Mouse (Mus musculus) hindbrain, embryonic 13.5 days (tissue): ENCODE measurements around the gene P2ry12. TPM values are rescaled to one million over a fixed set of nuclear protein-coding genes. Genes with fewer than 3 reads are reported as not detected.

Source experiments
- ATAC-seq: fragments of 200-750 bp; cut with Nextera tagmentation; 2 replicates; pipeline ENCODE4 v1.8.0; 2017; ENCODE audit warnings: moderate TSS enrichment; ENCODE audit not compliant: low FRiP score
- H3K27ac ChIP-seq: fragments of 300-500 bp; sonication (generic); 2 replicates; pipeline ENCODE4 v1.5.1; 2015; ENCODE audit warnings: inconsistent platforms, mild to moderate bottlenecking, moderate library complexity
- H3K27me3 ChIP-seq: fragments of 300-500 bp; sonication (generic); 2 replicates; pipeline ENCODE4 v1.6.1; 2015; ENCODE audit warnings: mild to moderate bottlenecking, inconsistent platforms
- H3K36me3 ChIP-seq: fragments of 300-500 bp; sonication (generic); 2 replicates; pipeline ENCODE4 v1.6.1; 2015; ENCODE audit warnings: mild to moderate bottlenecking, inconsistent platforms
- H3K4me1 ChIP-seq: fragments of 300-500 bp; sonication (generic); replicated peaks from 2 replicates; pipeline ENCODE4 v1.6.1; 2015; ENCODE audit warnings: inconsistent platforms
- H3K4me2 ChIP-seq: fragments of 300-500 bp; sonication (generic); 2 replicates; pipeline ENCODE4 v1.6.1; 2015; ENCODE audit warnings: inconsistent platforms, mild to moderate bottlenecking, moderate library complexity
- H3K4me3 ChIP-seq: fragments of 300-500 bp; sonication (generic); 2 replicates; pipeline ENCODE4 v1.5.1; 2015; ENCODE audit warnings: mild to moderate bottlenecking, inconsistent platforms
- H3K9ac ChIP-seq: fragments of 300-500 bp; sonication (generic); 2 replicates; pipeline ENCODE4 v1.6.1; 2015; ENCODE audit warnings: mild to moderate bottlenecking, inconsistent platforms
- H3K9me3 ChIP-seq: fragments of 300-500 bp; sonication (generic); 2 replicates; pipeline ENCODE4 v1.6.1; 2016; ENCODE audit warnings: inconsistent platforms
- WGBS: fragments of 180-500 bp; shearing (Covaris S2); methylation state at CpG from one replicate; pipeline ENCODE4 v1.1.7; 2015; 5-methylcytosine and 5-hydroxymethylcytosine counted together
- polyA plus RNA-seq: library from polyadenylated mRNA; unstranded; fragments of >200 nt; fragmentation: Nextera tagmentation; extraction: Ambion mirVana; gene quantifications from 2 replicates; pipeline ENCODE4 v1.2.1, GENCODE M21; 2015

The P2ry12 gene
- polyA plus RNA-seq, 1 experiment from 2014 or later: 10.9 TPM

DNA sequence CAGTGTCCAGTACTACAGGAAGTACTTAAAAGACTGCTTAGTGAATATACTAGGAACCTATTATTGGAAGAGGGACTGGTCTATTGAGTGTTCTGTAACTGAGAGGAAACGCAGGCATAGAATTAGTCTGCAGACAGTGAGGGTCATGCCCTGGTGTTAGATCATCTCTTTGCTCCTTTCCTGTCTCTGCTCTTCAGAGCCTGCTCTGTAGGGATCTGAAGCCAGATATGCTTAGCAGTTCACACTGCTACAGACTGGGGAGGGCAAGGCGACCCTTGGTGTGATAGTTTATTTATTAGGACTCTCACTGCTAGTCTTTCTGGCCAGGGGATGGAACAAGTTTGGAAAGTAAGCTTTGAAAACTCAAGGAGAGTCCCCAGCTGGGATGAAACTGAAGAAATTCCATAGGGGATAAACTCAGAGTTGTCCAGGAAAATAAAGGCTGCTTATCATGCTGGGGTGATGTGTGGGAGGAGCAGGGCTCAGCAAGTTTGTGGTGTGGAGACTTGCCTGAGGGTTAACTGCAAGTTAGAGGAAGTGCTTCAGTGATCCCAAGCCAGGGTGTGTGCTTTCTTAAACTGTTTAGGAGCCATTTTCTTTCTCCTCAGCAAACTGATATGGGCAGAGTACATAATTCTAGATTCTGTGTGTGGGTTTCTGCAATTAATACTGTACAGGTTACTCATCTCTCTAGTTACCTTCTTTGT is 92.6 kb downstream of the P2ry12 start:
- H3K4me1 ChIP-seq: no peaks in the 10 kb centered on the region
- no peaks in the 10 kb centered on the region for H3K9me3 ChIP-seq
- H3K4me3 ChIP-seq: no peak overlapping the region
- ATAC-seq: no peak
- no peak overlapping the region for H3K4me2 ChIP-seq
- 69% methylated on average over 2 of the region's 2 CpGs for WGBS
- no peak overlapping the region for H3K27ac ChIP-seq
- H3K36me3 ChIP-seq: no peaks in the 10 kb centered on the region
- H3K9ac ChIP-seq: no peak overlapping the region
- H3K27me3 ChIP-seq: no peaks in the 10 kb centered on the region

GRCm38 (mm10) chr3:59169215-59169614 is 93.5 kb downstream of the P2ry12 start:
- Histone ChIP-seq H3K4me3 (no peak overlapping the region), H3K9me3 (no peaks in the 10 kb centered on the region), H3K4me2 (no peak overlapping the region), H3K36me3 (no peaks in the 10 kb centered on the region), H3K27ac (no peak overlapping the region), H3K27me3 (no peaks in the 10 kb centered on the region), H3K4me1 (no peaks in the 10 kb centered on the region), H3K9ac (no peak overlapping the region)
- 80% methylated on average over 4 of the region's 4 CpGs for WGBS
- ATAC-seq: peak; percentile 39; the same call in 1 of the 2 replicates

GRCm38 (mm10) chr3:59168476-59168875 is 94.2 kb downstream of the P2ry12 start:
- ATAC-seq: no peak
- H3K9ac ChIP-seq: no peak overlapping the region
- no peak overlapping the region for H3K27ac ChIP-seq
- H3K27me3 ChIP-seq: no peaks in the 10 kb centered on the region
- no peaks in the 10 kb centered on the region for H3K36me3 ChIP-seq
- no peaks in the 10 kb centered on the region for H3K9me3 ChIP-seq
- WGBS: 94% methylated on average over 6 of the region's 6 CpGs
- H3K4me2 ChIP-seq: no peak overlapping the region
- no peak overlapping the region for H3K4me3 ChIP-seq
- H3K4me1 ChIP-seq: no peaks in the 10 kb centered on the region

DNA sequence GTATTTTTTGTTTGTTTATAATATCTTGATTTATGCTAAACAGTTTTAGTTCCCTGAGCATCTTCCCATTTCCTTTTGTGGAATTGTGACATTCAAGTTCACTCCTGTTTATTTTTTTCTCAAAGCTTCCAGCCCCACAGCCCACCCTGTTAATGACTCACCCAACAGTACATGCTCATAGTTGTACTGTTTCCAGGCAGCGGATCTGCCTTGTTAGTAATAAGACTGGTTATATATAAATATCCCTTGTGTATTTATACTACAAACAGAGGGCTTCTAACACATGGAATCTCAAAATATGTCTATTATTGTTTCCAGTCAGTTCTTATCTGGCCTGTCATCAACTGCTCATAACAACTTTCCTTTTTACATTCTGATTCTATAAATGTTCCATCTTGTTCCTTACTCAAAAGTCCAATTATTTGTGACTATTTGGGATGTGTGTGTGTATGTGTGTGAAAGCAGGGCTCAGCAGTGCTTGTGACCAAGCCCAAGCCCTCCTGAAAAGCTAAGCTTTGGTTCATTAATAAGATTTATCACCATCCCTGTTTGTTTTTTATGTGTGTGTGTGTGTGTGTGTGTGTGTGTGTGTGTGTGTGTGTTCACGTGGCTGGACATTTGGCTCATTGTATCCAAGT is 95.1 kb downstream of the P2ry12 start:
- Histone ChIP-seq H3K27me3 (no peaks in the 10 kb centered on the region), H3K36me3 (no peaks in the 10 kb centered on the region), H3K4me1 (no peaks in the 10 kb centered on the region), H3K9me3 (no peaks in the 10 kb centered on the region), H3K9ac (no peak overlapping the region), H3K4me3 (no peak overlapping the region), H3K4me2 (no peak overlapping the region), H3K27ac (no peak overlapping the region)
- WGBS: 85% methylated on average over 2 of the region's 2 CpGs
- ATAC-seq: no peak

Other genes starting within 250 kb of the P2ry12 start
- 0.92 and 1.4 TPM in 2 replicates for gene Gpr171, start 161.1 kb downstream of the P2ry12 start, polyA plus RNA-seq
- gene P2ry14, start 109.3 kb downstream of the P2ry12 start, polyA plus RNA-seq: 3.0 and 3.8 TPM in 2 replicates
- 0.29 TPM in 1 of 2 replicates, not detected in the other for gene Gpr87, start 67.8 kb downstream of the P2ry12 start, polyA plus RNA-seq
- gene P2ry13, start 52.0 kb downstream of the P2ry12 start, polyA plus RNA-seq: 1.2 and 1.7 TPM in 2 replicates
- gene Igsf10, start 81.5 kb upstream of the P2ry12 start, polyA plus RNA-seq: 3.3 and 3.7 TPM in 2 replicates